Mouse (Mus musculus): ENCODE data around the gene Evi5. TPM values are rescaled to one million over a fixed set of nuclear protein-coding genes. Genes with fewer than 3 reads are reported as not detected.

Evi5 gene
- total RNA-seq, 2 experiments from 2014 or later: 17.6 to 26.5 TPM

GRCm38 (mm10) chr5:107802621-107803020 lies 72.3 kb downstream of the Evi5 start:
- no peak for DNase-seq

DNA sequence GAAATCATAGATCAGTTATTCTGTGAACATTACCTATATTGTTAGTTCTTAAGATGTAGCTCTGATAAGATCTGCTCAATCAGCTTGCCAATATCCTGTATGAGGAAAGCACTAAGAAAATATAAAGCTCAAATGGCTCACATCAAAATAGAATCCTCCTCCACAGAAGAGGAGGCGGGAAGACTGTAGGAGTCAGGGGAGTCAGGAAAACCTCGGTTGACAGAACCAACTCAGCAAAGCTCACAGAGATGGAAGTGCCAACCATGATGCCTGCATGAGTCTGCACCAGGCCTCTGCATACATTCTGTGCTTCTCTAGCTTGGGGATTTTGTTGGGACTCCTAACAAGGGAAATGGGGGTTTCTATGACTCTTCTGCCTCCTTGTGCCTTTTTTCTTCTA lies 73.7 kb downstream of the Evi5 start:
- no peak for DNase-seq

GRCm38 (mm10) chr5:107798290-107798689 lies 76.6 kb downstream of the Evi5 start:
- no peak for DNase-seq

GRCm38 (mm10) chr5:107793927-107794326 lies 81.0 kb downstream of the Evi5 start:
- no peak for DNase-seq

GRCm38 (mm10) chr5:107793258-107793657 lies 81.6 kb downstream of the Evi5 start:
- no peak for DNase-seq

- no peak for DNase-seq
Measured at GRCm38 (mm10) chr5:107792516-107792915, 82.4 kb downstream of the Evi5 start.

- no peak for DNase-seq
Measured at GRCm38 (mm10) chr5:107791966-107792365, 82.9 kb downstream of the Evi5 start.

GRCm38 (mm10) chr5:107789492-107789891 lies 85.4 kb downstream of the Evi5 start:
- DNase-seq: no peak

DNA sequence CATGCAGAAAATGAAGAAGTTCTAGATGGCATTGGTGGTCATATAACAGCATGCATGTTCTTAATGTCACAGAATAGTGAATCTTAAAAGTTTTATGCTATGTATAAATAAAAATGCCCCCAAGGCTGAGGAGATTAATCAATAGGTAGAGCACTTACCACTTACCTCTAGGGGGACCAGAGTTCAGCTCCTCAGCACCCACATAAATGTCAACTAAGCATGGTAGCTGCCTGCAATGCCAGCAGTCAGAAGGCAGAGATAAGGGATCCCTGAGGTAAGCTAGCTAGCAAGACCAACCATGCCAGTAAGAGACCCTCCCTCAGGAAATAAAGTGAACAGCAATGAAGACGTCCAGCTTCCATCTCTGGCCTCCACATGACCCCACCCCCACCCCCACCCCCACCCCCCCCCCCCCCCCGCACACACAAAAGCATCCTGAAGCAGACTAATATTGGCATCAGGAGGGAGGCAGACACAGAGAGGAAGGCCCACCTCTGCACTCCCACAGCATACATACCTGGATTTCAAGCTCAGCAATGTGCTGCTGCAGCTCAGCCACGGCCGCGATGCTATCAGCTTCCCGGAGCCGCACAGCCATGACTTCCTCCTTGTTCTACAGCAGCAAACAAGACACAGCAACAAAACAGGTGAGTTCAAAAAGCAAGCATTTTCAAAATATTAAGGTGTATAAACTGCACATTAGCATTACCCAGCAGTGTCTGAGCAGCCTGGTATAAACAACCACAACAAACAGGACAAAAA lies 87.0 kb downstream of the Evi5 start:
- DNase-seq: no peak

GRCm38 (mm10) chr5:107782360-107782759 lies 92.5 kb downstream of the Evi5 start:
- no peak for DNase-seq

DNA sequence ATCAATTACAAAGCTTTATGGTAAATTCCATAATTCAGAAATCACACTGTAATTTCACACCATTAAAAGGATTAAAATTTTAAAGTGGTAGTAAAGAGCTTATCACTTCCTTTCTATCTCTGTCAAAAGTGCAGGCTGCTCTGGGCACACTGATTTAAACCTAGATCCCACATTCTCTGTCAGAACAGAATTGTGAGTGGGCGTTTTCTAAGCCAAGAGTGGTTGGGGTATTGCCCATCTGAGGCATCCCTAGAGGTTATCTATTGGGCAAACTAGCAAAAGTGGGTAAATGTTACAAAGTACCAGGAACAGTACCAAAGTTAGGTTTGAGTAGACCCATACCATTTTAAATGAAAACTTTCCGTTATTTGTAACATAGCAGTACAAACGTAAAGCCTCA lies 96.1 kb downstream of the Evi5 start:
- DNase-seq: no peak

DNA sequence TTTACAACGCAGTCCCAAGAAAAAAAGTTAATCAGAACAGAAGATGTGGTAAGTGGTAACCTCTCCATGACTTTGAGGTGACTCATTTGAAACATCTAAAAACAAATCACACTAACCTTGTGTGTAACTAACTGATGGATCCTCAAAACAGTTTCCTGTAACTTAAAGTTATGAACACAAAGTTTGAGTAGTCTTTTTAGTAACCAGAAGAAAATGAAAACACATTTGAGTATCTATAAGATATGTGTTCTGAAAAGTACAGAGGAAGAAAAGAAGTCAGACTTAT lies 97.4 kb downstream of the Evi5 start:
- no peak for DNase-seq

DNA sequence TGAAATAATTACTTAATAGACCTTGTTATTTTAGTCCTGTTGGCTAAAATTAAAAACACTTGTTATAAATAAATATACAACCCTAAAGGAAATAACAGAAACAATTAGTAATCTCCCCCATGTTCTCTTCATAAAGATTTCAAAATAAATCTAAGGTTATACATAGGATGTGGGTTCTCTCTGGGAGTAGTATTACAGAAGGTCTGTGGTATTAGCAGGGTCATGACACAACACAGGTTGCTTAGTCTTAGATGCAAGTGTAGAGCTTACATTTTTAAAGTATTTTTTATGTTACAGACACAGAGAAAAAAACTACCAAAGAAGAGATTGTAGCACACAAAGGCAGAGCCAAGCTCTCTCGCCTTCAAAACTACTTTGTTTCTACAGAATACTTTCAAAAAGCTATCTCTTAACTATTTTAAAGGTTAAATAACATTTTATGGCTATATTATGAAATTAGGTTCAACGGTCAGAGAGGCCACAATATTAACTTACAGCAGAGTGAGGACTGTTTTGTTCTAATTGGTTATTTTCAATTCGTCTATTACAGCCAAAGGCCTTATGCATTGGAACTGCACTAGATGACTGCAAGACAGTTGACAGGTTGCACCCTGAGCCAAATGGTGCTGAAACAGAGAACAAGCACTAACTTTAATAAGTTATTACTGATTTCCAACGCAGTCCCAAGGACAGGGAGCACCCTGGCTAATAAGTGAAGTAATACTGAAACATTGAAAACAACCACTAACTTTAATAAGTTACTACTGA lies 97.9 kb downstream of the Evi5 start:
- DNase-seq: no peak

DNA sequence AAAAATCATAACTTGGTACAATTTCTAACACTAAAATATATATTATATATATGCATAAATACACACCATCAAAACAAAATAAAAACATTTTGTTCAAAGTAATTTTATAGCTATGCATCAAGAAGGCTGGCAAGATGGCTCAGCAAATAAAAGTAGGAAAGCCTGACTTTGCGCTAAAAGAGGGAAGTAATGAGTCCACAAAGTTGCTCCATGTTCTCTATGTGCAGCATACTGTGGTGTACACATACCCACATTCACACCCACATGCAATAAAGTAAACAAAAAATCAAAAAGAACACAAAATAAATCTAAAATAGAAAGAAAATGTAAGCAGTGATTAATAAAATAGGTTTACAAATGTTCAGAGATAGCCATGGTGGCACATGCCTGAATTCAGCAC lies 99.0 kb downstream of the Evi5 start:
- DNase-seq: no peak

- no peak for DNase-seq
Measured at GRCm38 (mm10) chr5:107772049-107772448, 102.9 kb downstream of the Evi5 start.

GRCm38 (mm10) chr5:107768224-107768623 lies 106.7 kb downstream of the Evi5 start:
- no peak for DNase-seq

- no peak for DNase-seq
Measured at GRCm38 (mm10) chr5:107765946-107766345, 109.0 kb downstream of the Evi5 start.

GRCm38 (mm10) chr5:107764486-107764885 lies 110.4 kb downstream of the Evi5 start:
- DNase-seq: no peak

GRCm38 (mm10) chr5:107763674-107764073 lies 111.2 kb downstream of the Evi5 start:
- DNase-seq: no peak

DNA sequence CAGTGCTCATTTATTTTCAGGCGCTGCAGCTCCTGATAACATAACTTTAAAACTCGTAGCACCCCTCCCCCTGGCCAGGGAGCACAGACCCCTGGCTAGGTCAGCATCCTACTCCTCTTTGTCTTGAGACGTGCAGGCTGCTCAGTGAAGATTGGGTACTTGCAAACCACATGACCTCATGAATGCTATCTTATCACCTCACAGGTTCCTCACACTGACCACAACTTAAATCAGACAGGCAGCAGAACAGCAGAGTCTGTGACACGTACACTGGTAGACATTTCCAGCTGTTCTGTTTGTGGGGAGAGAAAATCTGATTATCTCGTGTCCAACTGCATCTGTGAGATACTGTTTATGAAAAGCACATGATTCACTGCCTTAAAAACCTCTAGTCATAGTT lies 115.8 kb downstream of the Evi5 start:
- no peak for DNase-seq

- DNase-seq: no peak
Measured at GRCm38 (mm10) chr5:107756072-107756471, 118.8 kb downstream of the Evi5 start.

DNA sequence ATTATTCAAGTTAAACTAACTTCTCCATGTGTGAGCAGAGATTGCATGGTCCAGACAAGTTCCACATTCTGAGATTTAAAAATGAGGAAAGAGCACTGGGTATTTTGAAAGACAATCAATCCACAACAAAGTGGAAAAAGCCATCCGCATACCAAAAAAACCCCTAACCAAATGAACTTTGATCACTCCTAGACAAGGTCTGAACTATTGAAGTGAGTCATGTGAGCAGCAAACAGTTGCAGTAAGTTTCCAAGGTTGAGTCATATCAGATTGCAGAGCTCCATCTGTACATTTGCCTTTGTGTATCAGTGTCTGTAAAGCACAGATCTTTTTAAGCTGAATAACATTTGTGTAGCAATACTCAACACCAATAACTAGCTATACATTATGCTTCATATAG lies 120.2 kb downstream of the Evi5 start:
- DNase-seq: no peak

- DNase-seq: no peak
Measured at GRCm38 (mm10) chr5:107753656-107754055, 121.3 kb downstream of the Evi5 start.

Data from gastrocnemius, postnatal 10 days (tissue).